Mouse (Mus musculus): ENCODE data around the gene Gla. TPM values are rescaled to one million over a fixed set of nuclear protein-coding genes. Genes with fewer than 3 reads are reported as not detected.

Gene Gla
- polyA plus RNA-seq, 1 experiment = 2.6 TPM

- Histone ChIP-seq H3K4me1 (ENCODE audit: control insufficient read depth, insufficient read depth, low read length) (no peaks in the 10 kb centered on the region; the same call in 1 of the 2 replicates), H3K4me3 (replicated peaks; ENCODE audit: extremely low read depth, low read depth, low read length) (no peak overlapping the region)
- TF ChIP-seq CTCF (IDR thresholded peaks at IDR 0.05; ENCODE audit: insufficient read depth, low read length) (no peak), POLR2A (IDR thresholded peaks at IDR 0.05; ENCODE audit: borderline replicate concordance, extremely low read depth, low read depth, low read length) (no peak)
- WGBS = 63% methylated on average over 4 of the region's 4 CpGs
- DNase-seq = no peak
These were observed 22.4 kb upstream of the Gla start for GRCm38 (mm10) chrX:134623350-134623749.

- Histone ChIP-seq H3K4me1 (ENCODE audit: control insufficient read depth, insufficient read depth, low read length) (no peaks in the 10 kb centered on the region), H3K4me3 (replicated peaks; ENCODE audit: extremely low read depth, low read depth, low read length) (no peak overlapping the region)
- DNase-seq = no peak
- 74% methylated on average over 3 of the region's 3 CpGs for WGBS
- TF ChIP-seq POLR2A (IDR thresholded peaks at IDR 0.05; ENCODE audit: borderline replicate concordance, extremely low read depth, low read depth, low read length) (no peak), CTCF (IDR thresholded peaks at IDR 0.05; ENCODE audit: insufficient read depth, low read length) (no peak)
These were observed 20.8 kb upstream of the Gla start for GRCm38 (mm10) chrX:134621685-134622084.

- no peak for DNase-seq
- H3K4me3 ChIP-seq (replicated peaks; ENCODE audit: extremely low read depth, low read depth, low read length) = no peak overlapping the region
- H3K4me1 ChIP-seq (ENCODE audit: control insufficient read depth, insufficient read depth, low read length) = no peaks in the 10 kb centered on the region
- WGBS = 50% methylated on average over 8 of the region's 8 CpGs
- TF ChIP-seq CTCF (IDR thresholded peaks at IDR 0.05; ENCODE audit: insufficient read depth, low read length) (no peak), POLR2A (IDR thresholded peaks at IDR 0.05; ENCODE audit: borderline replicate concordance, extremely low read depth, low read depth, low read length) (no peak)
These were observed 19.4 kb upstream of the Gla start for GRCm38 (mm10) chrX:134620254-134620865.

GRCm38 (mm10) chrX:134619695-134620094 lies 18.8 kb upstream of the Gla start:
- WGBS = 66% methylated on average over 9 of the region's 9 CpGs
- no peak for DNase-seq
- H3K4me1 ChIP-seq (ENCODE audit: control insufficient read depth, insufficient read depth, low read length) = no peaks in the 10 kb centered on the region
- TF ChIP-seq CTCF (IDR thresholded peaks at IDR 0.05; ENCODE audit: insufficient read depth, low read length) = no peak
- TF ChIP-seq POLR2A (IDR thresholded peaks at IDR 0.05; ENCODE audit: borderline replicate concordance, extremely low read depth, low read depth, low read length) = no peak
- H3K4me3 ChIP-seq (replicated peaks; ENCODE audit: extremely low read depth, low read depth, low read length) = no peak overlapping the region

GRCm38 (mm10) chrX:134614306-134614705 lies 13.4 kb upstream of the Gla start:
- no peak for TF ChIP-seq POLR2A (IDR thresholded peaks at IDR 0.05; ENCODE audit: borderline replicate concordance, extremely low read depth, low read depth, low read length)
- TF ChIP-seq CTCF (IDR thresholded peaks at IDR 0.05; ENCODE audit: insufficient read depth, low read length) = no peak
- WGBS = 63% methylated on average over 2 of the region's 2 CpGs
- Histone ChIP-seq H3K4me1 (ENCODE audit: control insufficient read depth, insufficient read depth, low read length) (no peaks in the 10 kb centered on the region), H3K4me3 (replicated peaks; ENCODE audit: extremely low read depth, low read depth, low read length) (no peak overlapping the region)
- DNase-seq = peak; percentile 10

GRCm38 (mm10) chrX:134612285-134612959 lies 11.5 kb upstream of the Gla start:
- WGBS = 24% methylated on average over 15 of the region's 15 CpGs
- H3K4me1 ChIP-seq (ENCODE audit: control insufficient read depth, insufficient read depth, low read length) = no peaks in the 10 kb centered on the region
- peak overlapping the region; percentile 62 for H3K4me3 ChIP-seq (replicated peaks; ENCODE audit: extremely low read depth, low read depth, low read length)
- TF ChIP-seq CTCF (IDR thresholded peaks at IDR 0.05; ENCODE audit: insufficient read depth, low read length) = no peak
- TF ChIP-seq POLR2A (IDR thresholded peaks at IDR 0.05; ENCODE audit: borderline replicate concordance, extremely low read depth, low read depth, low read length) = no peak
- DNase-seq = peak; percentile 48

GRCm38 (mm10) chrX:134610984-134611383 lies 10.1 kb upstream of the Gla start:
- no peak for DNase-seq
- H3K4me1 ChIP-seq (ENCODE audit: control insufficient read depth, insufficient read depth, low read length) = no peaks in the 10 kb centered on the region
- H3K4me3 ChIP-seq (replicated peaks; ENCODE audit: extremely low read depth, low read depth, low read length) = no peak overlapping the region
- WGBS = 60% methylated on average over 4 of the region's 4 CpGs
- no peak for TF ChIP-seq POLR2A (IDR thresholded peaks at IDR 0.05; ENCODE audit: borderline replicate concordance, extremely low read depth, low read depth, low read length)
- no peak for TF ChIP-seq CTCF (IDR thresholded peaks at IDR 0.05; ENCODE audit: insufficient read depth, low read length)

GRCm38 (mm10) chrX:134609472-134609871 lies 8.5 kb upstream of the Gla start:
- Histone ChIP-seq H3K4me1 (ENCODE audit: control insufficient read depth, insufficient read depth, low read length) (no peaks in the 10 kb centered on the region), H3K4me3 (replicated peaks; ENCODE audit: extremely low read depth, low read depth, low read length) (no peak overlapping the region)
- no peak for DNase-seq
- TF ChIP-seq POLR2A (IDR thresholded peaks at IDR 0.05; ENCODE audit: borderline replicate concordance, extremely low read depth, low read depth, low read length) = no peak
- no peak for TF ChIP-seq CTCF (IDR thresholded peaks at IDR 0.05; ENCODE audit: insufficient read depth, low read length)
- 38% methylated on average over 4 of the region's 4 CpGs for WGBS

- DNase-seq = no peak
- TF ChIP-seq POLR2A (IDR thresholded peaks at IDR 0.05; ENCODE audit: borderline replicate concordance, extremely low read depth, low read depth, low read length) = no peak
- no peak for TF ChIP-seq CTCF (IDR thresholded peaks at IDR 0.05; ENCODE audit: insufficient read depth, low read length)
- H3K4me1 ChIP-seq (ENCODE audit: control insufficient read depth, insufficient read depth, low read length) = peaks cover 2% of the 10 kb centered on the region; the same call in 1 of the 2 replicates
- H3K4me3 ChIP-seq (replicated peaks; ENCODE audit: extremely low read depth, low read depth, low read length) = peak overlapping the region; percentile 89
- WGBS = 25% methylated on average over 43 of the region's 43 CpGs
These were observed 625 bp upstream of the Gla start for GRCm38 (mm10) chrX:134601380-134602120.

Data from lung, adult 2 months (tissue).